Mouse (Mus musculus): ENCODE measurements around the gene Zfp933.
"Not testable (repeated sequence)": the region's sequence is repeated elsewhere in the genome, so short reads cannot be mapped to it uniquely, and the experiment has no call there.

Zfp933 gene

DNA sequence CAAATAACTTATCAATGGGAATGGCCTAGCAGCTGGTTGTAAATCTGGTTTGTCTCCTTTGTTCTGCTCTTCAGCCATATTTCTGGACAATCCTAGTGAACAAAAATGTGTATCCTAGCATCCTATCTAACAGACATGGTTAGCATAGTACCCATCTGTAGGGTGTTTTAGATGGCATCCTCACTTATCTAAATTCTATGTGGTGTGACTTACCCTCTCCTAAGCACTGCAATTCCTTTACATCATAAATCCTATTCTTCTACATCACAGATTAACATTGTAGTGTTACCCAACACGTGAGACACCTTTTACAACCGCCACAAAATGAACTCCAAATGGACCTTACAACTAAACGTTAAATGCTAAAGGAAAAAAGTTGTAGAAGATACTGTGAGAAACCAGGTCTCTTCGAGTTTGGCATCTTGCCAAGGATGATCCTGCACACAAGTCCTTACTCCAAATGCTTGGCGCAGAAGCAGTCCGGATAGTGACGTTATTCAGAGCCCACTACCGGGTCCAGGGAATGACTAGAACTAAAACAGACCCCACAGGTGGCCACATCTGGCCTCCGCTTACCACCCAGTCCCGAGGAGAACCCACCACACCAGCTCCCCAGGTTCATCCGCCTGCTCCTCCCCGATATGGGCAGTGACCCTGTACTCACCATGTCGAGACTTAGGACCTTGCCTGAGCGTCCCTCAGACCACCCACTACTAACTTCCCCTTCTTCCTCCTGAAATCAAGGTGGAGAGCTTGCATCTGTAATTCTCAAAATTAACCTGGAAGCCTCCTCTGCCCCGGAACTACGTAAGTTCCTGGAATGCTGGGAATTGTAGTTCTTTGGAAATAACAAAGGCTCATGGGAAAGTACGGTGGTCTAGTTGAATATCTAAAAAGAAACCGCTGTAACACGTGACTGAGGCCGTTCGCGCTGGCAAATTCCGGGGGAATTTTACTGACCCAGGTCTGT, at the start of gene Zfp933:
TSS of gene Zfp933 (minus strand) at position 753 of the 970 bp plus-strand sequence.
- DNase-seq (ENCODE audit: low read depth) = peak; percentile 73

DNA sequence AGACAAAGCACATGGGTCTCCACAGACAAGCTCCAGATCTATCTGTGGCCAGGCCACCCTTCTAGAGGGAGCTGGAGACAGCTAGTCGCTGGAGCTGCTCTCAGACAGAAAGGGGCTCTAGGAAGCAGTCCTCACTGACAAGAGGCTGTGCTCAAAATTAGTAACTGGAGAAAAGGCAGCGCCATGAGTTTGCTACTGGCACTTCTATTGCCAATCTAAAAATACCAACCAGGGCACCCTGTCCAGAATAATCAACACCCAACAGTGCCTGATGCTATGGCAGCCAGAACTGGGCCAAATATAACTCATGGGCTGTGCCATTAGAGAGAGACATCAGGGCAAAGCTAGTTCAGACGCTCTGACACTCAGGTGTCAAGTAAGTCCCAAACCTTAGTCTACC, 49.2 kb upstream of the Zfp933 start:
- DNase-seq (ENCODE audit: low read depth) = no peak

DNA sequence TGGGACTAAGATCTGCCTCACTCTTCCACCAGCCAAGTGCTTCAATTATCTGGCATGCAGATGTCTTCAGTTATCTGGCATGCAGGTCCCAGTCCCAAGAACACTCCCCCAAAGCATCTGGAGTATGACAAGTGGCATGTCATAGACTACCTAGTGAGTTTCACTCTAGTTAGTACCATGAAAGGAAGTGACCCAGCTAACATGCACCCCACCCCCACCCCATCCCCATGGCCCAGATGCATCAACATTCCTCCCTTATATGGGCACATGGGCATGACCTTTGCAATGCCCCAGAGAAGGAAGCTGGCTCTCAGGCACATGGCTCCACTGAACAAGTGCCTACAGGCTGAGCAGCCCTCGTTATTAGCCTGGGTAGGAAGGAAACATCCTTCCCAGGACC, 48.2 kb upstream of the Zfp933 start:
- DNase-seq (ENCODE audit: low read depth) = no peak

DNA sequence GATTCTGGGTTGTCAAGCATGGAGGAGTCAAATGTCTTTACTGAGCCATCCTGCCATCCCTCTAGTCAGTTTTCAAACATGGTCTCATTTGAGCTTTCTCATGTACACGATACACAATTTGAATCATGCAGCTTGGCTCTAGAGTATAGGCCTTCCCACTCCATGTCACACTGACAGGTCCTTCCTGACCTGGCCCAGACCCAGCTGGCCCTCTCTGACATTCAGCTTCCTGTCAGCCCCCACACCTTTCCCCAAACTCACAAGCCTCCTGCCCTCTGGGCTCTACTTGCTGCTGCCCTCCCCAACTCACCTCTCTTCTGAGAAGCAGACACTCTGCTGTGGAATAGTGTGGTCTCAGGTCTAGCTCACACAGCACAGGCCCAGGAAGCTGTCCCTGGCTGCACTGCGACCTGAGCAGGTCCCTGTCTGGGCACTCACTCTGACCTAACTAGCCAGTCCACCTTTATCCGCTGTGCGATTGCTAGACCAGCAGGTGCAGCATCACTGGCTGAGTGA, 47.7 kb upstream of the Zfp933 start:
- DNase-seq (ENCODE audit: low read depth) = no peak

DNA sequence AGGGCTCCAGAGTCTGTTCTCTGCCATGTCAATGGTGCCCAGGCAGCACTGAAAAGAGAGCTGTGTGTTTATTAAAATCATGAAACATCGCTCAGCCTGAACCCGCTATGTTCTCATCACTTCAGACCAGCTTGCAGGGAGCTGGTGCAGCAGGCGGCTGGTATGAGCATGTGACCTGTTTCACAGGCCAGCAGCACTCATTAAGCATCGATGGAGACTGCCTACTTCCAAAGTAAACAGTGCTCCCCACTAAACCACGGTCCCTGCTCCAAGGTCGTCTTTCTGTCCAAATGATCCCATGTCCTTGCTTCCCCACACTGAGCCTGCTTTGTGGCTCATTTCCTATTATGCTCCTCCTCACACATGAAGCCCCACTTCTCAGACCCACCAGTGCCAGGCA, 42.2 kb upstream of the Zfp933 start:
- DNase-seq (ENCODE audit: low read depth) = no peak

DNA sequence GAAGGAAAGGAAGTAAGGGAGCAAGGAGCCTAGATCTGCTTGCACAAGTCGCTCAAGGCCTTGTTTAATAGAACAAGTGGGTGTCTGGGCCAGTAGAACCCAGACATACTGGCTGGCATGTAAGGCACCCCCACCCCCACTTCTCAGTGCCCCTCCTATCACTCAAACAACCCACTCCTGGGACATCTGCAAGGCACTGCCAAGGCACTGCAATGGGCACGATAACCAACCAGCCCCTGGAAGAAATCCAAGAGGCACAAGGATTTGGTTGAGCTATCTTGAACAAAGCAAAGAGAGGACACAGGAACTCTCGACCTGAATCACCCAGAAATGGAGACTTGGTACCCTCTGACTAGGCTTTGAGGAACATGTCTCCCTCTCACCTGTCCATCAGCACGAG, 40.1 kb upstream of the Zfp933 start:
- no peak for DNase-seq (ENCODE audit: low read depth)

DNA sequence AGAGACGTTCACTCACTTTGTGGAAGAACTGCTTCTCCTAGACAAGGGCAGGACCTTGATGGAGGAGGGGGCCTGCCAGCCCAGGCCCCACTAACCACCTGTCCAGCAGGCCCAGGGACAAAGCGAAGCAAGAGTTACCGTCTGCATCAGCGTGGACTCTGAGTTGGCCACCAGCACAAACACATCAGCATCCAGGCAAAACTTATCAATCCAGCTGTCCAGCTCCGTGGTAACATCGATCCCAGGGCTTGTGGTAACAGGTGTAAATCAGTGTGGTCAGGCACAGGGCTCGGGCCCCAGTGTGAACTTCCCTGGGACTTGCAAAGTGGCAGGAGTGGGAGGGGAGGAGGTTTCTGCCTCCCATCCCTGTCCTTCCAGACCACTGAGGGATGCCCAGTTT, 39.1 kb upstream of the Zfp933 start:
- no peak for DNase-seq (ENCODE audit: low read depth)

DNA sequence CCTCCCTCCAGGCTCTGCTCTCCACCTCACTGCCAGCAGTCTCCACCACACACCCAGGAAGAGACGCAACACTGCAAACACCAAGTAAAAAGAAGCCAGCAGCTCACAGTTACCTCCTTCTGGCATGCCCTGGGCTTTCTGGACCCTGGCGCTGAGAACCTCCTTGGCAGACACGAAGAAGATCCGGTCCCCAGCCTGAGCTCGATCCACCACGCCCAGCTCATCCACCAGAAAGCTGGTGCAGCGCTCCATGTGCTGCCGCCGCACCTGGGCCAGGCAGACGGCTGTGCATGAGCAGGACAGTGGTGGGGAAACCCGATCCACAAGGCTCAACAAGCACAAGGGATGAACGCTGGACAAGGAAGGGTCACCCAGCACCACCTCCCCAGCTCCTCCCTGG, 38.0 kb upstream of the Zfp933 start:
- DNase-seq (ENCODE audit: low read depth) = no peak

DNA sequence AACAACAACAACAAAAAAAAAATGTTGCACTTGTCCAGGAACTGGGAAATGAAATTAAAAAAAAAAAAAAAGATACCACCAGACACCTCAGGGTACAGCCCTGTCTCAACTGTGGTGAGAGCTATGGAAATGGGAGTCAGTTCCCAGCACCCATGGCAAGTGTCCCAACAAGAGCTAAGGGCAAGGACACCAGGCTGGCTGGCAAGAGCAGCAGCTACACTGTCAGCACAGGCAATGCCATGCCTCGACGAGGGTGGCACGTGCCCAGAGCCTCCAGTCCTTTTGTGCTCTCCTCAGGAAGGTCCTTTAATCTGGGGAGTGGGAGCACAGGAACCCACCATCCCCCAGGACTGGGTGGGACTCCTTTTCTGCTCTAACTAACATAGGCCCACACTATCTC, 36.0 kb upstream of the Zfp933 start:
- DNase-seq (ENCODE audit: low read depth) = no peak

DNA sequence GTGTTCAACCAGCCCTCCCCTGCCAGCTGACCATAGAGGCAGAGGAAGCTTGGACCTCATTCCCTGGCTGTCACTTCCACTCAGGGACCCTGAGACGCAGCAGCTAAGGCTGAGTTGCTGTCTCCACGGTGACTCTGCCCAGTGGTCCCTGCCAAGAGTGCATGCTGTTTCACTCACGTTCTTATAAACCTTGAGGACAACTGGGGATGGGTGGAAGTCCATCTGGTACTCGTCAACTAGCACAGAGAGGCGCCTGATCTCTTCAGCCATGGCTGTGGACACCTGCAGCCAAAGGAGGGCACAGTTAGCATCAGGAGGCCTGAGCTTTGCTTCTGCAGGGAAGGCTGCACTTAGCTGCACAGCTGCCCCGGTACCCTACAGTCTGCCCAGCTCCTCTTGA, 34.9 kb upstream of the Zfp933 start:
- DNase-seq (ENCODE audit: low read depth) = no peak

DNA sequence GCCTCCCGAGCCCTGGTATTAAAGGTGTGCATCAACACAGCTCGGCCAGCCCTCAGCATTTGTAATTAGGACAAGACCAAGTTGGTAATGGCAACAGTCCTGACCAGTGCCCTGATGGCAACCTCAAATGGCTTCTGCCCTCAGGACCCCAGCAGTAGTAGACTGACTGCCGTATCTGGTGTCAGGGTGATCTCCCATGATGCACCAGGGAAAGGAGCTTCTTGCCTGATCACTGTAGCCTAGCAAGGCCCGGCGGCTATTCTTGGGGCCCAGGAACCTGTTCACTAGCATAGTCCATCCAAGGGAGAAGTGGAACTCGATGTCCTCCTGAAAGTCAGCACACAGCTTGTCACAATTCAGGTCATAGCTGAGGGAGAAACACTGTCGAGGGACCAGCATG, 33.6 kb upstream of the Zfp933 start:
- no peak for DNase-seq (ENCODE audit: low read depth)

DNA sequence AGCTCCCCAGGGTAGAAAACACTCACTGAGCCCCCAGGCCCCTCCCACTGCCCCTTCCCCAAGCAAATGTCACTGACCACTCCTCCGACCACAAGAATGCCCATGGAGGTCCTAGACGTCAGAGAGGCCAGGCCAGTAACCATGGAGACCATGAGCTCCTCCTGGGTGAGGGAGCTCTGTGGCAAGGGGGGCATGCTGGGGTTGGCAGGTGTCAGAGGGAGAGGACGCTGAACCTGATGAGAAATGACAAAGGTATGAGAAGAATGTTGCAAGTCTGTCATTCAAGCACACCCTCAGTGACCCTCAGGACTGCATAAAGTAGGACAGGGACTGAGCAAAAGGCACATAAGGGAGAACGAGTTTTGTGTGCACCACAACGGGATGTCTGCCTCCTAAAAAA, 31.7 kb upstream of the Zfp933 start:
- no peak for DNase-seq (ENCODE audit: low read depth)

DNA sequence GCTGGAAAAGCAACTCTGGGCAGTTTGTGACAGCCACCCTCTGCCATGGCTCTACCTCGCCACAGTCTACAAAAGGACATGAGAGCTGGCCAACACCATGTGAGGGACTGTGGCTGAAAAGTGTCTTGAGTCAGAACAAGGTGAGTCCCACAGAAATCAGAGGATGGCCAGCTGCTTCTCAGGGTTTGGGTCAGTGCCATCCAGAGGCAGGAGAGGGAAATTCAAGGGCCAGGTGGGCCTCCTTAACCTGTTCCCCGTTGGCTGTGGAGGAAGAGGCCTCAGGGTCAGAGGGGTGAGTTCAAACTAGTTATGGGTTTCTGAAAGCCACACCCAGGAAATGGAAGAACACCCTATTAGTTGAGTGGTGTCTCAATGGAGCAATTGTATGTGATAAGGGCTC, 31.3 kb upstream of the Zfp933 start:
- no peak for DNase-seq (ENCODE audit: low read depth)

DNA sequence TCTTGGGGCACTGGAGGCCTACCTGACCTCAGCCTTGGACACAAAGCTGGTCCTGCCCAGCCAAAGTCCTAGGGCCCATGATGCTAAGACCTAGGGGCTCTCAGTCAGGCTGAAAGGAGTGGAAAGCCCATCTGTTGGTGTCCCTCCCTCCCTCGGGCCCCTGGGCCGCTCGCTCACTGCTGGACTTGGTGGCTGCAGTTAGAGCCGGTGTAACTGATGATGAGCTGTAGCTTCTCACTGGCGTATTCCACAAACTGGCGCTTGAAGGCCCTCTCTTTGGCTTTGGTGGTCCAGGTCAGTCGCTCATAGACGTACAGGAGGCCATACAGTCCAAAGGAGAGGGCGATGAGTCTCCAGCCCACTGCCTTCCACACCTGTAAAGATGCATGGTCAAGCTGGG, 30.4 kb upstream of the Zfp933 start:
- no peak for DNase-seq (ENCODE audit: low read depth)

DNA sequence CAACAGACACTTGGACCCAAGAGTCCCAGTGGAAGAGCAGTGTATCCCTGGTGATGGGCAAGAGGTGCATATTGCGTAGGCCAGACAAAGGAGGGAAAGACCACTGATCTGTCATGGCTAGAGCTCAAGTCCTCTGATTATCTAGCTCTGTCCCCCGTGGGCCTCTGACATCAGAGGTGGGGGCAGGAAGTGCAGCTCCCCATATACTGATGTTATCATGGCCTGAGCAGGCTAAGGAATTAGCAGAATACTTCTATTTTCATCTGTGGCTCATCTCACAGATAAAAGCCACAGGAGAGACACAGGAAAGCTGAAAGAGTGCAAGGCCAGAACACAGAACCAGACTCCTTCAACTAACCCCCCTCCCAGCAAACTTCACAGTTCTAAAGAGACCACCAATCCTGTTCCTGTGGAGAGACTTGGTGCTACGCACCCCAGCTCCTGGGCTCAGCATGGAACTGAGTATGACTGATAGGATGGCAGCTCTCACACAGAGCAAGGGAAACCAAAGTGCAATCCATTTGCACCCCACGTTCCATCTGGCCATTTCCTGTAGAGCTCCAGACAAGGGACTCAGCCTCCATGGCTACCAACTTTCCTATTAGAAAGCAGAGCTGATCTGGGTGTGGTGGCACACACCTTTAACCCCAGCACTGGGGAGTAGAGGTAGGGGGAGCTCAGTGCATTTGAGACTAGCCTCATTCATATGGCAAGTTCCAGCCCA, 27.8 kb upstream of the Zfp933 start:
- no peak for DNase-seq (ENCODE audit: low read depth)

DNA sequence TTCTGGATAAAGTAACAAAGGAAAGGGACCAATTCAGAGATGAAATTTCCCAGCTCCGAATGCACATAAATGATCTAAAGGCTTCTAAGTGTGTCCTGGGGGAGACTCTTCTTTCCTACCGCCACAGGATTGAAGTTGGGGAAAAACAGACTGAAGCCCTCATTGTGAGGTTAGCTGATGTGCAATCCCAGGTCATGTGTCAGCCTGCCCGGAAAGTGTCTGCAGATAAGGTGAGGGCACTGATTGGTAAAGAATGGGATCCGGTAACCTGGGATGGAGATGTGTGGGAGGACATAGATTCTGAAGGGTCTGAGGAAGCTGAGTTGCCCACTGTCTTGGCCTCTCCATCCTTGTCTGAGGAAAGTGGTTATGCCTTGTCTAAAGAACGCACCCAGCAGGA, 21.1 kb upstream of the Zfp933 start:
- DNase-seq (ENCODE audit: low read depth) = no peak

DNA sequence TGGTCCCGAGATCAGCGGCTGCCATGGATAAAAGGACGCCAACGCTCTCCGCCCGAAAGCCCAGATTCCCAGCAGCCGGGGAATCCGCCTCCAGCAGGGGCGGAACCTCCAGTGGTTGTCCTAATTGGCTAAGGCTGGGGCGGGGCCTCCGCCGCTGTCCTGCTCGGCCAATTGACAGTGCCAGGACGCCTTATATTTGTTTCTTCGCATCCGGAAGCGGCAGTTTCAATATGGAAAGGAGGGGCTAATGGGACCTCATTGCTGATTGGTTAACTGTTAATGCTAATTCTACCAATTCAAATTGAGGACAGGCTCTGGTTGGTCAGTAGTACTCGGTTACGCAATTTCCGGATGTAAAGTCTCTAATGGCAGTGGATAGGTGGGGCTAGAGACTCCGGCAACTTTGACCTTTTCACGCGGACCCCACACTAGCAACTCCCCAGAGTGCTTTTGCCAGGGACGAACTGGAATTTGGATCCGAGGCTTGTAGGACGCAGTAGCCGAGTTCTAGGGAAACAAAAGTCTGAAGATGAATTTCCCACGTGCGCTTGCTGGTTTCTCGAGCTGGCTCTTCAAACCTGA, 20.4 kb upstream of the Zfp933 start, which contains the start of the genes Miip and Fv1:
TSS of gene Miip (minus strand) at position 367 of the 582 bp plus-strand sequence.
TSS of gene Fv1 (plus strand) at position 530 of the 582 bp plus-strand sequence.
- DNase-seq (ENCODE audit: low read depth) = peak; percentile 93

DNA sequence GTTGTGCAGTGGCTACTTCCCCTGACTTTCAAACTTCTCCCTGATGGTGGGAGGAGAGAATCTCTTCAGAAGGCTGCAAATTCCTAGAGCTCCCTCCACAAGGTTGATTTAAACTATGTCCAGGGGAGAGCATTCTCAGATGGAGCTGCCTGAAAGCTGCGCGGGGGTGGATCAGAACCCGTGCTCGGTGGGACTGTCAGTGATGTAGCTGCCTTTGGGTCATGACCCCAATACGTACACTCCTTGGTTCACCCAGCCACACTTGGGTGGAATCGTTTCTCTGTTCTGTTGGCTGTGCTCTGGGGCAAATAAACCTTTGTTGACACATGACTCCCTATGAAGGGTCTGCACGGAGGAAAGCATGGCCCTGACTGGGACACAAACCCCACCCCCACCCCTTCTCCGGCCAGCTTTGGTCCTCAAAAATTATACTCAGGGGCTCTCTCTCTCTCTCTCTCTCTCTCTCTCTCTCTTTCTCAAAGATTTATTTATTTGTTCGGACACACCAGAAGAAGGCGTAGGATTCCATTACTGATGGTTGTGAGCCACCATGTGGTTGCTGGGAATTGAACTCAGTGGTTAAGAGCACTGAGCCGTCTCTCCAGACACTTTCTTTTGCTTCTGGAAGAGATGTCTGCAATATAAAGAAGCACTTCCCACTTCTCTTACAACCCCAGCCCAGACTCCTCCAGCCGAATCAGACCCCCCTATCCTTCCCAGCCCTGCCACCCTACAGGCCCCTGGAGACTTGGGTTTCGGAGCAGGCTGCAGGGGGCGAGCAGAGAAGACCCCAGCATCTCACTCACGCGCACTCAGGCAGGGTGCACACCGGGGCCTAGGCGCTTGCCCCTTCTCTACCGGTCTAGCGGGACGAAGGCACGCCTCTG, 19.6 kb upstream of the Zfp933 start:
- no peak for DNase-seq (ENCODE audit: low read depth)

DNA sequence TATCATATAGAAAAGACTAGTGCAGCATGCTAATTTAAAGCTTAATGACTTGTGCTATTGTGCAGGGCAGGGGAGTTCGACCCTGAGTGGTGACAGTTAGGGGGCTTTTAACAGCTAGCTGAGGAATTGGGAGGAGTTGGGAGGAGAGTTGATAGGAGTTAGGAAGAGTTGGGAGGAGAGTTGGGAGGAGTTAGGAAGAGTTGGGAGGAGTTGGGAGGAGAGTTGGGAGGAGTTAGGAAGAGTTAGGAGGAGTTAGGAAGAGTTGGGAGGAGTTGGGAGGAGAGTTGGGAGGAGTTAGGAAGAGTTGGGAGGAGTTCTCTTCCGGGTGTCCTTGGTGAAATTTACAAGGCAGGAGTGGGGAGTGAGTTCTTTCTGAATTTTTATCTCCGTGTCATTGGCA, 18.6 kb upstream of the Zfp933 start:
- DNase-seq (ENCODE audit: low read depth) = not testable (repeated sequence)

DNA sequence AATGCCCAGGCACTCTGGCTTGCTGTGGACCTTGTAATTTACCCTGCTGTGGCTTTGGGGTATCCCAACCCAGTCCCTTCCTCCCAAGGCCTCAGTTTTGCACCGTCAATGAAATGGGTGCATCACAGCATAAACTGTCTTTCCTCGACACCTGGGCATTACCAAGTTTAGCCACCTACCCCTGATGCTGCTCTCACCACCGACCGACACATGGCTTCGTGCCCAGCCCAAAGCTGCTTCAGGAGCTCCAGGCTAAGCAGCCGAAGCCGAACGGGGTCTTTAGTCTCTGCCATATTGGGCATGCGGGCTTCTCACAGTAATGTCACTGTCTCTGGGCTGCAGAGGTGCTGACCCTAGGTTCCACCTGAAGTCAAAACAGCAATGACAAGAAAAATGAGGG, 17.9 kb upstream of the Zfp933 start:
- no peak for DNase-seq (ENCODE audit: low read depth)

DNA sequence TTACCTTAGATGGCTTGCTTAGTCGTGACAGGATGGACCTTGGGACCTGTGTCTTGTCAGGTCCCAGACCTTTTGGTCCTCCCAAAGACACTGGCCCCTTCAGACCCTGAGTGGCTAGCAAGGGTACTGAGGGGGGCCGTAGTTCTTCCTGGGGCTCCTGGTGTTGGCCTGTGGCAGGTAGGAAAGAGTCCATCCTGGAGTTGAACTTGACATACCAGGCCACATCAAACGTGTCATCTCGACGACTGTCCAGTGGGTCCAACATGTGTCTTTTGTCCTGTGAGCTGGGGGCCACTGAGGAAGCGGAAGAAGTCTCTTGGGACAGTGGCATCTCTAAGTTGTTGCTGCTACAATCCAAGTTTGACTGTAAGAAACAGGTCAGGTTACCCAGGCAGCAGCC, 17.5 kb upstream of the Zfp933 start:
- DNase-seq (ENCODE audit: low read depth) = no peak

DNA sequence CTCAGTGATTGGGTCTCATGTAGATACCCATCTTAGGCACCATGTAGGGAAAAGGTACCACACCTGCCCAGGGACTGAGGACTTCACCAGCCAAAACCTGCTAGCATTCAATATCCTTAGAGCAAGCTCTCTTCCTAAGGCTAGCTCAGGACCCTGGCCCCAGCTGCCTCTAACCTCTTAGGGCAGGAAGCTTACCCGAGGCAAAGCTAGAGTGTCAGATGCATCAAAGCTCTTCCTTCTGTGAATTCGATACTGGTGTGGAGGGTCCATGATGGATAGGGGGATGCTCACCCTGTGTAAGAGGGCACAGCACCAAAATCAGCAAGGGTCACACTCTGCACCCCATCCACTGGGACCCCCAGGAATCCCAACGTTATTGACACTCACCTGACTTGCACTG, 13.9 kb upstream of the Zfp933 start:
- DNase-seq (ENCODE audit: low read depth) = no peak

Data from c-Kit-positive CD71-negative TER-119-negative erythroid progenitor cells, embryonic 14.5 days (primary cell).